Mouse (Mus musculus): ENCODE measurements at regions not wholly inside any gene's neighbourhood (a gene's known extent, or its start where the extent isn't known, plus 50 kb on each side); places are given as distances from the start of the nearest gene placed in this dataset.

- H3K9me3 ChIP-seq (replicated peaks; ENCODE audit: insufficient read depth, low read length), result no peaks in the 10 kb centered on the region
- no peak overlapping the region for H3K4me3 ChIP-seq (ENCODE audit: control insufficient read depth in 1 of 2, insufficient read depth in 1 of 2, low read depth in 2 of 2, low read length in 2 of 2)
- no peaks in the 10 kb centered on the region for H3K36me3 ChIP-seq (ENCODE audit: control insufficient read depth in 1 of 2, insufficient read depth in 2 of 2, low read length in 2 of 2)
- no peak overlapping the region for H3K27ac ChIP-seq (ENCODE audit: control insufficient read depth, low read depth, low read length)
- TF ChIP-seq ZC3H11A (IDR thresholded peaks at IDR 0.05; ENCODE audit: low read depth, low read length), result 0 out of 2 replicates have a peak, but pooled peaks have one; percentile 16
- TF ChIP-seq RAD21 (IDR thresholded peaks at IDR 0.05; ENCODE audit: low read depth, low read length), result peak; percentile 26
- no peak for TF ChIP-seq USF1 (IDR thresholded peaks at IDR 0.05; ENCODE audit: low read depth, low read length)
- no peak for TF ChIP-seq HCFC1 (IDR thresholded peaks at IDR 0.05; ENCODE audit: low read depth, low read length)
- no peak for TF ChIP-seq GATA1 (IDR thresholded peaks at IDR 0.05; ENCODE audit: low read depth, low read length)
- TF ChIP-seq TCF12 (IDR thresholded peaks at IDR 0.05; ENCODE audit: low read depth, low read length), result no peak
- TF ChIP-seq SMC3 (IDR thresholded peaks at IDR 0.05; ENCODE audit: low read depth, low read length), result peak; percentile 47
- peak in 1 of 3 experiments; percentile 21; a peak in 1 of 6 replicates for TF ChIP-seq CTCF (IDR thresholded peaks at IDR 0.05 in 2 of 3, conservative IDR thresholded peaks at IDR 0.05 in 1 of 3; ENCODE audit: control insufficient read depth in 1 of 3, insufficient read depth in 1 of 3, low read depth in 2 of 3, low read length in 3 of 3, poor library complexity in 1 of 3, severe bottlenecking in 1 of 3)
- no peak for TF ChIP-seq ELF1 (IDR thresholded peaks at IDR 0.05; ENCODE audit: low read depth, low read length)
- TF ChIP-seq CHD2 (IDR thresholded peaks at IDR 0.05; ENCODE audit: low read length), result no peak
- TF ChIP-seq TAL1 (IDR thresholded peaks at IDR 0.05; ENCODE audit: low read length), result no peak
- H3K4me1 ChIP-seq (ENCODE audit: control insufficient read depth in 1 of 2, insufficient read depth in 2 of 2, low read length in 2 of 2), result no peaks in the 10 kb centered on the region
- peak; percentile 11 for DNase-seq (ENCODE audit: low read depth, low spot score)
- H3K27me3 ChIP-seq (ENCODE audit: control insufficient read depth in 1 of 2, insufficient read depth in 2 of 2, low read length in 2 of 2), result no peaks in the 10 kb centered on the region
- H3K9ac ChIP-seq (ENCODE audit: control insufficient read depth, low read depth, low read length, poor library complexity, severe bottlenecking), result no peak overlapping the region
- no peaks in the 10 kb centered on the region for H3K79me2 ChIP-seq (ENCODE audit: control insufficient read depth, insufficient read depth, low read length, poor library complexity)
Measured at GRCm38 (mm10) chr5:46980326-46980725, 1002.6 kb upstream of the Slit2 start.

DNA sequence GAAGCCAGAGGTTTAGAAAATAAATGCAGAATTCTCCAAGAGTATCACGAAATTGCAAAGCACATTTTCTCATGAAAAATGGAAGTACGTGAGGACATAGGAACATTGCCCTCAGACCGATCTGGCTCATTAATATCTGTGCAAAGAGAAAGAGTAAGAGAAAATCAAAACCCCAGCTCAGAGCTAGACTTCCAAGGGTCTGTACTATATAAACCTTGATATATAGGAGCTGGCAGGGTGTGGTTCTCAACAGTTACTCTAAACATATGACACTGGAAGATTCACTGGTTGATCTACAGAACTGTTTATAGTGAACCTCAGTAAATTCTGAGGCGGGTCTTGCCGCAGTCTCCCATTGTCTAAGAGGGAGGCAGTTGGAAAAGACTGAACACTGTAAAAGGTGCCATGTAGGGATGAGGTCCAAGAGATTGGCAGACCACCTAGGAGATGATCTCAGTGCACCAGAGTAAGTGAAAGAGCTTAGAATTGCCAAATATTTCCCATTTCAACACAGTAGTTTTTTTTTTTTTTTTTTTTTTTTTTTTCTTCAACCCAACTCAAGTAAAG, 1014.0 kb upstream of the Slit2 start:
- Histone ChIP-seq H3K9me3 (replicated peaks; ENCODE audit: insufficient read depth, low read length) (no peaks in the 10 kb centered on the region), H3K4me1 (ENCODE audit: control insufficient read depth in 1 of 2, insufficient read depth in 2 of 2, low read length in 2 of 2) (no peaks in the 10 kb centered on the region), H3K36me3 (ENCODE audit: control insufficient read depth in 1 of 2, insufficient read depth in 2 of 2, low read length in 2 of 2) (no peaks in the 10 kb centered on the region), H3K27ac (ENCODE audit: control insufficient read depth, low read depth, low read length) (no peak overlapping the region), H3K79me2 (ENCODE audit: control insufficient read depth, insufficient read depth, low read length, poor library complexity) (no peaks in the 10 kb centered on the region), H3K9ac (ENCODE audit: control insufficient read depth, low read depth, low read length, poor library complexity, severe bottlenecking) (no peak overlapping the region), H3K4me3 (ENCODE audit: control insufficient read depth in 1 of 2, insufficient read depth in 1 of 2, low read depth in 2 of 2, low read length in 2 of 2) (no peak overlapping the region), H3K27me3 (ENCODE audit: control insufficient read depth in 1 of 2, insufficient read depth in 2 of 2, low read length in 2 of 2) (no peaks in the 10 kb centered on the region)
- no peak for DNase-seq (ENCODE audit: low read depth, low spot score)
- TF ChIP-seq HCFC1 (IDR thresholded peaks at IDR 0.05; ENCODE audit: low read depth, low read length), result no peak

DNA sequence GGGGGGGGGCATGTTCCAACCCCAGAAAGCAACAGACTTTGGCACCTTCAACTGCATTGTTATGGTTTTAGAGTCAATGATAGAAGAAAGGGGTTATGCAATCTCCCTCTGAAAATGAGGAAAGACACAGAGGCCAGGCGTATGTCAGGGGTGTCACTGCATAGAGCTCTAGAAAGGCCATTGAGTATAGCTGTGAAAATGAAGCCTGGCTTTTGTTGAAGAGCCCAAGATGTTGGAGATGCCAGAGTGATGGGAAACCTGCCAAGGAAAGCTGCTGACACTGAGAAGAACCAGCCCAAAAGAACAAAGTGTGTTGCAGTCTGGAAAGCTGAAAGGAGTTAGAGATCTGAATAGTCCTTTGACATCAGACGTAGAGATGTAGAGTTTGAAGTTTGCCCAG, 1022.2 kb upstream of the Slit2 start:
- Histone ChIP-seq H3K4me3 (ENCODE audit: control insufficient read depth in 1 of 2, insufficient read depth in 1 of 2, low read depth in 2 of 2, low read length in 2 of 2) (no peak overlapping the region), H3K9ac (ENCODE audit: control insufficient read depth, low read depth, low read length, poor library complexity, severe bottlenecking) (no peak overlapping the region), H3K79me2 (ENCODE audit: control insufficient read depth, insufficient read depth, low read length, poor library complexity) (no peaks in the 10 kb centered on the region), H3K27ac (ENCODE audit: control insufficient read depth, low read depth, low read length) (no peak overlapping the region), H3K27me3 (ENCODE audit: control insufficient read depth in 1 of 2, insufficient read depth in 2 of 2, low read length in 2 of 2) (no peaks in the 10 kb centered on the region), H3K4me1 (ENCODE audit: control insufficient read depth in 1 of 2, insufficient read depth in 2 of 2, low read length in 2 of 2) (no peaks in the 10 kb centered on the region), H3K9me3 (replicated peaks; ENCODE audit: insufficient read depth, low read length) (no peaks in the 10 kb centered on the region), H3K36me3 (ENCODE audit: control insufficient read depth in 1 of 2, insufficient read depth in 2 of 2, low read length in 2 of 2) (no peaks in the 10 kb centered on the region)
- DNase-seq (ENCODE audit: low read depth, low spot score), result no peak
- TF ChIP-seq JUND (IDR thresholded peaks at IDR 0.05; ENCODE audit: low read depth, low read length), result no peak
- TF ChIP-seq MYB (IDR thresholded peaks at IDR 0.05; ENCODE audit: low read depth, low read length), result no peak
- no peak for TF ChIP-seq EP300 (IDR thresholded peaks at IDR 0.05; ENCODE audit: low read depth in 1 of 2, low read length in 2 of 2)
- no peak for TF ChIP-seq KAT2A (conservative IDR thresholded peaks at IDR 0.05; ENCODE audit: low read depth, low read length)
- TF ChIP-seq CHD1 (IDR thresholded peaks at IDR 0.05; ENCODE audit: low read depth, low read length), result no peak
- TF ChIP-seq MAX (IDR thresholded peaks at IDR 0.05; ENCODE audit: low read length), result no peak
- no peak for TF ChIP-seq USF1 (IDR thresholded peaks at IDR 0.05; ENCODE audit: low read depth, low read length)
- TF ChIP-seq MAZ (IDR thresholded peaks at IDR 0.05; ENCODE audit: low read depth, low read length), result no peak
- TF ChIP-seq ZC3H11A (IDR thresholded peaks at IDR 0.05; ENCODE audit: low read depth, low read length), result no peak
- TF ChIP-seq ETS1 (IDR thresholded peaks at IDR 0.05; ENCODE audit: low read depth, low read length), result no peak
- no peak for TF ChIP-seq TBP (IDR thresholded peaks at IDR 0.05; ENCODE audit: low read depth, low read length)
- TF ChIP-seq MAFK (IDR thresholded peaks at IDR 0.05; ENCODE audit: borderline replicate concordance, low read depth, low read length), result no peak
- no peak for TF ChIP-seq USF2 (IDR thresholded peaks at IDR 0.05; ENCODE audit: borderline replicate concordance in 1 of 2, insufficient read depth in 1 of 2, low read depth in 1 of 2, low read length in 2 of 2)
- no peak for TF ChIP-seq MYC (IDR thresholded peaks at IDR 0.05; ENCODE audit: low read depth, low read length)
- no peak for TF ChIP-seq POLR2AphosphoS5 (IDR thresholded peaks at IDR 0.05; ENCODE audit: borderline replicate concordance, low read depth, low read length)
- TF ChIP-seq UBTF (IDR thresholded peaks at IDR 0.05; ENCODE audit: borderline replicate concordance, insufficient read depth, low read depth, low read length), result no peak
- no peak for TF ChIP-seq ZMIZ1 (IDR thresholded peaks at IDR 0.05; ENCODE audit: low read depth, low read length)
- no peak for TF ChIP-seq TCF12 (IDR thresholded peaks at IDR 0.05; ENCODE audit: low read depth, low read length)
